Mouse (Mus musculus) neural tube, embryonic 11.5 days (tissue): ENCODE data around the gene Fut2. TPM values are rescaled to one million over a fixed set of nuclear protein-coding genes. Genes with fewer than 3 reads are reported as not detected.

Experiments used
- ATAC-seq: fragments of 200-750 bp; cut with Nextera tagmentation; 2 replicates; pipeline ENCODE4 v1.8.0; 2017; ENCODE audit warnings: moderate number of reproducible peaks, mild to moderate bottlenecking, moderate TSS enrichment, moderate library complexity; ENCODE audit not compliant: insufficient read depth, low FRiP score, low TSS enrichment
- DNase-seq: peaks from one replicate; pipeline ENCODE4 v3.0.0-alpha.2; 2015; ENCODE audit warnings: low spot score
- H3K27ac ChIP-seq: fragments of 300-500 bp; sonication (generic); 2 replicates; pipeline ENCODE4 v1.5.1; 2014; ENCODE audit warnings: low read depth, mild to moderate bottlenecking, low read length
- H3K27me3 ChIP-seq: fragments of 300-500 bp; sonication (generic); 2 replicates; pipeline ENCODE4 v1.6.1; 2014; ENCODE audit warnings: mild to moderate bottlenecking, low read length, mixed read lengths; ENCODE audit not compliant: control insufficient read depth, insufficient read depth
- H3K36me3 ChIP-seq: fragments of 300-500 bp; sonication (generic); 2 replicates; pipeline ENCODE4 v1.6.1; 2014; ENCODE audit warnings: mild to moderate bottlenecking, low read length, moderate library complexity, mixed read lengths; ENCODE audit not compliant: control insufficient read depth, insufficient read depth
- H3K4me1 ChIP-seq: fragments of 300-500 bp; sonication (generic); 2 replicates; pipeline ENCODE4 v1.6.1; 2014; ENCODE audit warnings: low read length, mixed read lengths; ENCODE audit not compliant: control insufficient read depth, insufficient read depth
- H3K4me2 ChIP-seq: fragments of 300-500 bp; sonication (generic); 2 replicates; pipeline ENCODE4 v1.6.1; 2014; ENCODE audit warnings: low read depth, mild to moderate bottlenecking, moderate library complexity
- H3K4me3 ChIP-seq: fragments of 300-500 bp; sonication (generic); 2 replicates; pipeline ENCODE4 v1.5.1; 2014; ENCODE audit warnings: low read depth, low read length
- H3K9ac ChIP-seq: fragments of 300-500 bp; sonication (generic); 2 replicates; pipeline ENCODE4 v1.6.1; 2014; ENCODE audit warnings: mild to moderate bottlenecking, low read length
- H3K9me3 ChIP-seq: fragments of 300-500 bp; sonication (generic); 2 replicates; pipeline ENCODE4 v1.6.1; 2016; ENCODE audit warnings: low read length; ENCODE audit not compliant: control insufficient read depth
- WGBS: fragments of 180-500 bp; shearing (Covaris S2); extraction: QIAGEN DNeasy Blood & Tissue Kit; methylation state at CpG from one replicate; pipeline ENCODE4 v1.1.7; 2014; 5-methylcytosine and 5-hydroxymethylcytosine counted together
- polyA plus RNA-seq: library from polyadenylated mRNA; unstranded; fragments of >200 nt; fragmentation: Nextera tagmentation; extraction: Ambion mirVana; gene quantifications from 2 replicates; pipeline ENCODE4 v1.2.1, GENCODE M21; 2014

The Fut2 gene
- polyA plus RNA-seq, result 0.08 and 0.11 TPM in 2 replicates

DNA sequence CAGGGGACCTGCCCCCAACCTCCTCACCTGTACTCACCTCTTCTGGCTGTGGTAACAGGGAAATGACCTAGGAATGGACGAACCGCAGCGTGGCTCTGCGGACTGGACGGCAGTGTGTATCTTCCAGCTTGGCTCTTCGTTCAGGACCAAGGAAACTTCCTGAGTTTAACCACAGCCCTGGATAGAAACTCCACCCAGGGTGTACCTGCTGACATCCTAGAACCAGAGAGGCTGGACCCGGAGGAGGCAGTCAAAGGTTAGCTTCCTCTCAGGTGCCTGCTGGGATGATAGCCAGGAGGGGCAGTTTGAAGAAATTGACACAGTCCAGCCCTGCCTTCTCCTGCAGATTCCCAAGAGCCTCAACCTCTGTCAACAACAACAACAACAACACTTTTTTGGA, at the start of gene Fut2:
Fut2 (minus strand) TSS at position 234 of the 400 bp plus-strand sequence.
- H3K9ac ChIP-seq, result no peak within 1 kb of the TSS
- WGBS, result 84% methylated on average over 7 of the region's 7 CpGs
- no peaks in the 10 kb centered on the region for H3K9me3 ChIP-seq
- H3K4me3 ChIP-seq, result no peak within 1 kb of the TSS
- H3K27me3 ChIP-seq, result no peaks in the 10 kb centered on the region
- no peak within 1 kb of the TSS for H3K4me2 ChIP-seq
- no peaks in the 10 kb centered on the region for H3K36me3 ChIP-seq
- no peak for ATAC-seq
- no peak within 1 kb of the TSS for H3K27ac ChIP-seq
- DNase-seq, result no peak
- H3K4me1 ChIP-seq, result no peaks in the 10 kb centered on the region

DNA sequence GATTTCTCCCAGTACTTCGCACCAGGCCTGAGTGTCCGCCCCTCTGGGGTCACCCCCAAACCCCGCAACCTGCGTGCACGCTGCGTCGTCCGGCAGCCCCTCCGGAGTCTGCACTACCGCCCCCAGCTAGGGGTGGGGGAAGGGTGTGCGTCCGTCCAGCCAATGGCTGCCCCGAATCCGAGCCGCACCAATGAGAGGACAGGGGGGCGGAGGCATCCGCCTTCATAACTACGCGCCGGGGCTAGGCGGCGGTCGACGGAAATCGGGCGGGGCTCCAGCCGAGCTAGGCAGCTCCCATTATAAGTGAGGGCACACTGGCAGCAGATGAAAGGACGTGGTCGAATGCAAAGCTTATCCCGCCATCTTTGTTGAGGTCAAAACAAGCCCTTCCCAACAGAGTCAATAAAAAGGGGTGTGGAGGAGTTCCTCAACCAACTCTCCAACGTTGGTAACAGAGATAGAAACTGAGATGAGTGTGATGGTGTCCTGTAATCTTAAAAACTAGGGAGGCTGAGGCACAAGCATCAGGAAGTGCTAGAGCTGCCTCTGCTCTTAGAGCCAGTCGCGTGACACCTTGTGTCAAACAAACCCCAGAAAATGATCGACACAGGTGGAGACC, 49.0 kb upstream of the Fut2 start, which contains the start of gene Rpl18:
Rpl18 (plus strand) TSS at position 368 of the 619 bp plus-strand sequence.
- ATAC-seq (peak; percentile 92), DNase-seq (peak; percentile 98)
- 8% methylated on average over 34 of the region's 34 CpGs for WGBS
- H3K9me3 ChIP-seq, result no peaks in the 10 kb centered on the region
- peak within 1 kb of the TSS; percentile 93 for H3K4me2 ChIP-seq
- H3K4me1 ChIP-seq, result peaks cover 33% of the 10 kb centered on the region
- 0 out of 2 replicates have a peak within 1 kb of the TSS, but pooled peaks have one; percentile 35 for H3K27ac ChIP-seq
- H3K36me3 ChIP-seq, result peaks cover 18% of the 10 kb centered on the region
- peak within 1 kb of the TSS; percentile 64 for H3K9ac ChIP-seq
- H3K4me3 ChIP-seq, result peak within 1 kb of the TSS; percentile 72
- H3K27me3 ChIP-seq, result no peaks in the 10 kb centered on the region

DNA sequence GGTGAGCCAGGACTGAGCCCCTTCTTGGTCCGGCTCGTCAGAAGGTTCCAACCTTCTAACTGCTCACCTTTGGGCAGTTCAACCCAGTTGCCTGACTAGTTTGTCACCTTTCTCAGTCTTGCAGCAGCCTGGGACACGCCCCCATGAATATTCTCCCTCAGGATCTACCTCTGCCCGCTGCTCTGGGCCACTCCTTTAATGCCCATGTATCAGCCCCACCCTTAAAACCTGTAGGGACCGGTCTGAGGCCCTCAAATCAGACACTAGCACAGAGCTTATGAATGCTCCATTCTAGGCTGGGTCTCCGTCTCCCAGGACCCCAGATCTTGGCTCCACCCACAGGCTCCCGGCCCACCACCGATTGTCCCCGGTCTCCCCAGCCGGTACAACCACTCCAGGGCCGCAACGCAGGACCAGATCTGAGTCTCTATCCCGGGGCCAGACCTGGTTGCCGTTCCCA, 48.5 kb upstream of the Fut2 start:
- DNase-seq (no peak), ATAC-seq (peak; percentile 46)
- 13% methylated on average over 14 of the region's 14 CpGs for WGBS
- Histone ChIP-seq H3K4me3 (peak overlapping the region; percentile 72), H3K4me1 (peaks cover 34% of the 10 kb centered on the region), H3K27ac (no peak overlapping the region), H3K4me2 (peak overlapping the region; percentile 93), H3K36me3 (peaks cover 14% of the 10 kb centered on the region), H3K9me3 (no peaks in the 10 kb centered on the region), H3K27me3 (no peaks in the 10 kb centered on the region), H3K9ac (peak overlapping the region; percentile 64)

DNA sequence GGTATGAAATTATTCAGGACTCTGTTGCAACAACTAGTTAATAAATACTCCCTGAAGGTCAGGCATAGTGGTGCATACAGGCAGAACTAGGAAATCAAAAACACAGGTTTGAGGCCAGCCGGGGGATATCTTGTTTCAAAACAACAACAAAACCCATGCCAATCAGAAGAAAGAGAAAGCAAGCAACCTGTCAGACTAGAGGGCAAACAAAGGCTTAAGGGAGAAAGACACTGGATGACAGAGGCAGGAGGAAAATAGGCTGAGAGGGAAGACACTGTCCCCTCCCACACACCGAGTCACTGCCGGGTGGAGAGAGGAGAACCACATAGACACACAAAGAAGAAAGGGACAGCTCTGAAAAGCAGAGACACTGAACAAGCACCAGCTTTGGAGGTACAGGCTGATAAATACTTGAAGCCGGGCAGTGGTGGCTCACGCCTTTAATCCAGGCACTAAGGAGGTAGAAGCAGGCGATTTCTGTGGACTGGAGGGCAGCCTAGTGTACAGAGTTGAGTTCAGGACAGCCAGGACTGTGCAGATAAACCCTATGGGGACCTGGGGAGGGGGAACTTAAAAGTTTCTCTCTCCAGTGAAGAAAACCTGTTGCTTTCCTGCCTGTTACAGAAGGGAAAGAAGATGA, 47.8 kb upstream of the Fut2 start:
- DNase-seq (no peak), ATAC-seq (no peak)
- Histone ChIP-seq H3K27ac (no peak overlapping the region), H3K4me1 (peaks cover 37% of the 10 kb centered on the region), H3K4me2 (peak overlapping the region; percentile 93), H3K9ac (no peak overlapping the region), H3K4me3 (peak overlapping the region; percentile 72; the same call in 1 of the 2 replicates), H3K9me3 (no peaks in the 10 kb centered on the region), H3K27me3 (no peaks in the 10 kb centered on the region), H3K36me3 (peaks cover 10% of the 10 kb centered on the region)
- 87% methylated on average over 6 of the region's 6 CpGs for WGBS

DNA sequence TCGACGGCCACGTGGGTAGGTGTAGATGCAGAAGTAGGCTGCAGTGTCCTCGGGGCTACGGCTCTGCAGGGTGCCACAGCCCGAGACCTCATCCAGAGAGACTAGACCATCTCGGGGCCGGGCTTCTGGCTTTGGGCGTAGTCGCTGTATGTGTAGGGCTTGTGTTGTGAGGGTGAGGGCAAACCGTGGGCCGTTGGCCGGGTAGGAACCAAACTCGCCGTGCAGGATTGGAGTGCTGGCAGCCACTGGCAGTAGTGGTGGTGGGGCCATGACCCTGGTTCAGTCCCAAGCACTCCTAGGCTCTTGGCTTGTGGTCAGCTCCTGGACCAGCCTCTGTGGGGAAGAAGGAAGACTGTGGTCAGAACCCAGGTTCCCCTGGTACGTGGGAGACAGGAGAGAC, 47.2 kb upstream of the Fut2 start:
- peaks cover 39% of the 10 kb centered on the region for H3K4me1 ChIP-seq
- no peak overlapping the region for H3K9ac ChIP-seq
- no peaks in the 10 kb centered on the region for H3K27me3 ChIP-seq
- H3K27ac ChIP-seq, result no peak overlapping the region
- ATAC-seq (no peak), DNase-seq (no peak)
- 91% methylated on average over 16 of the region's 16 CpGs for WGBS
- no peak overlapping the region for H3K4me3 ChIP-seq
- no peaks in the 10 kb centered on the region for H3K9me3 ChIP-seq
- peaks cover 10% of the 10 kb centered on the region for H3K36me3 ChIP-seq
- H3K4me2 ChIP-seq, result no peak overlapping the region

DNA sequence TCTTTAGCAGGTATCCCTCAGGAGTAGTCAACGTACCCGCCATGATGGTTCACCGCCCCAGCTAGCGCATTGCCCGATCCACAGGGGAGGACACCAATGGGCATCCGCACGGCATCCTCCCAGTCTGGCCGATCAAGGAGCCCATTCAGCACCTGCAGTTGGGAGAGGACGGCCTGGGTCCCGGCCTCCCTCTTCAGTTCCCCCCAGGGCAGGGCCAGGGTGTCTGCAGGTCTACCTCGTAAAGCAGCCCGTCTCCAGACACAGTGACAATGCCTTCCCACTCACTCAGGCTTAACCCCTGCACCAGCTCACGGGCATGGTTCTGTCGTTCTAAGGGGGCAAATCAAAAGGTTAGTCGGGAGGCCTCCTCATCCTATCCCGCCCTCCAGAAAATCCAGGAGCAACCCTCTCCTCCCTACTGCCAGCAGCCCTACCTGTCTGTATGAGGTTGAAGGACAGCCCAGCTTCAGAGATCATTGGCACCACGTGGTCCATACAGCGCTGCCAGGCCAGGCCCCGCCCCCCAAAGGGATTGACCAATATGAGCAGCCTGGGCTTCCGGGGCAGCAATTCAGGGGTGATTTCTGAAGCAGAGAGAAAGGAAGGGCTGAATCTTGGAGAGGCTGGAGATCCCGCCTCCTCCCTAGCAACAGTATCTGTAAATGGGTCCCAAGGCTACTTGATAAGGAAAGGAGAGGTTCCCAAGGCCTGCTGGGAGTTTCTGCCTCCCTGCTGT, 46.0 kb upstream of the Fut2 start:
- Histone ChIP-seq H3K9ac (no peak overlapping the region), H3K27ac (no peak overlapping the region), H3K27me3 (no peaks in the 10 kb centered on the region), H3K9me3 (no peaks in the 10 kb centered on the region), H3K4me3 (no peak overlapping the region), H3K36me3 (peaks cover 10% of the 10 kb centered on the region), H3K4me2 (no peak overlapping the region), H3K4me1 (peaks cover 50% of the 10 kb centered on the region)
- ATAC-seq, result no peak
- 90% methylated on average over 21 of the region's 21 CpGs for WGBS
- no peak for DNase-seq

DNA sequence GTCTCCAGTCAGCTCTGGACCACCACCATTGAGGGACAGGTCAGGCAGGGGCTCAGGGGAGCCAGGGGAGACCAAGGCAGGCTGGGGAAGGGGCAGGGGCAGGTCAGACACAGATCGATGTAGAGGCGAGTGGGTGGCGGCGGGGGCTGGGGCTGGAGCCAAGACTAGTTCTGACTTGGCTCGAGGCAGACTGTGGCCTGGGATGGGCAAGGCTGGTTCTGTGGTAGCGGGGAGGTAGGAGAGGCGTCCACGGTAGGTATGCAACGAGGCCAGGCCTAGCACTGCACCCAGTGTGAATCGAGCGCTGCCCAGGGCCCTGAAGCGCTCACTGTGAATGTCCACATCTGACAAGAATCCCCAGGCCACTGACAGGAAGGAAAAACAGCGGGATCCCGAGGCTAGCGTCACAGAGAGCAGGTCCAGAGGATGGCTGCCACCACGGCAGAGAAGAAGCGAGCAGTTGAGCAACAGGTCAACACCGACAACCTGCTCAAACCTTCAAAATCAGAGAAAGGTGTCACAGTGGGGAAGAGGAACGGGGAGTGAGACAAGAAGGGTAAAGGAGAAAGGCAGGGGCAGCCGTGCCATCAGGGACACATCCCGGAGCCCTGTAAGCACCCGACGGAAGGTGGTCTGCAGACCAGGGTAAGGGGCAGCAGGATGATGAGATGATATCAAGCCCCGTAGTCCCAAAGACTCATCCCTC, 45.3 kb upstream of the Fut2 start:
- ATAC-seq, result no peak

DNA sequence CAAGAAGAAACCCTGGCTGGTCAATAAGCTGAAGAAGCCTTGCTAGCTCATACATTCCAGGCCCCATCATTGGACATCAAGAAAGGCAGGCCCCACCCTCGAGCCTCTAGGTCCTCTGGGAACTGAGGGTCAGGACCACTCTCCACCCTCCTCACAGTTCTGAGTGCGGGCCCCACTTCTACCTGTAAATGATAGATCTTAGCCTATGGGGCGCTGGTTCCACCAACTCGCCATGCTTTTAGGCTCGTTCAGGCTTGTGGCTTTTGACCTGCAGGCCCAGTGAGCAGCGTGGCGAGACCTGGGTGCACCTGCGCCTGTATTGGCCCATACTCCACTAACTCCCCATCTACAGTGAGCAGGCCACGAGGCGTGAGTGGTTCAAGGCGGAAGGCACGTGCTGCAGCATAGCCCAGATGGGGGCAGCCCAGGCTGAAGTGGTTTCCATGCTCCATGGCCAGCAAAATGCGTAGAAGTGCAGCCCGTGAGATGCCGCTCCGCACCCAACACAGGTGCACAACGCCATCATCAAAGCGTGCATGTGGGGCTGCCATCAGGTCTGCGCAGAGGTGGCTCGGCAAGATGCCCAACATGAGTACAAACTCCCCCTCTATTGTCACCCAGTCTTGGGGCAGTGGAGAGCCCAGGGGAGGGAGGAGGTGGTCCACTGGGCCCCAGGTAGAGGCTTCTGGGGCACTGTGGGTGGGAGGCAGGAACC, 44.4 kb upstream of the Fut2 start:
- H3K27ac ChIP-seq, result no peak overlapping the region
- 95% methylated on average over 20 of the region's 20 CpGs for WGBS

More for the DNA sequence above, 45.3 kb upstream of the Fut2 start:
- H3K9me3 ChIP-seq, result no peaks in the 10 kb centered on the region
- peaks cover 10% of the 10 kb centered on the region for H3K36me3 ChIP-seq
- no peak overlapping the region for H3K27ac ChIP-seq
- no peaks in the 10 kb centered on the region for H3K27me3 ChIP-seq
- H3K4me1 ChIP-seq, result peaks cover 50% of the 10 kb centered on the region
- WGBS, result 89% methylated on average over 22 of the region's 24 CpGs
- H3K4me3 ChIP-seq, result no peak overlapping the region
- H3K4me2 ChIP-seq, result no peak overlapping the region
- no peak overlapping the region for H3K9ac ChIP-seq
- no peak for DNase-seq

More for the DNA sequence above, 44.4 kb upstream of the Fut2 start:
- Histone ChIP-seq H3K36me3 (peaks cover 10% of the 10 kb centered on the region), H3K9ac (no peak overlapping the region), H3K4me2 (no peak overlapping the region), H3K27me3 (no peaks in the 10 kb centered on the region), H3K4me1 (peaks cover 49% of the 10 kb centered on the region), H3K9me3 (no peaks in the 10 kb centered on the region), H3K4me3 (no peak overlapping the region)
- no peak for DNase-seq
- no peak for ATAC-seq
